Mouse (Mus musculus) thymus, postnatal 14 days (tissue): ENCODE data around the gene Igf1r.
A peak's percentile ranks its signal among the peaks of the same experiment; 100 is the strongest.

Experiments used
- DNase-seq: peaks from one replicate; pipeline ENCODE4 v3.0.0; 2021

Gene Igf1r

GRCm38 (mm10) chr7:68189691-68190456 lies 237.2 kb downstream of the Igf1r start:
- peak; percentile 66 for DNase-seq

- DNase-seq = no peak
Observed at GRCm38 (mm10) chr7:68193958-68194695, 241.5 kb downstream of the Igf1r start.

GRCm38 (mm10) chr7:68199609-68200008 lies 247.0 kb downstream of the Igf1r start:
- DNase-seq = no peak

GRCm38 (mm10) chr7:68205776-68206427 lies 253.3 kb downstream of the Igf1r start:
- DNase-seq = no peak

GRCm38 (mm10) chr7:68209039-68209438 lies 256.4 kb downstream of the Igf1r start:
- DNase-seq = no peak

GRCm38 (mm10) chr7:68210417-68210816 lies 257.8 kb downstream of the Igf1r start:
- no peak for DNase-seq

- no peak for DNase-seq
Observed at GRCm38 (mm10) chr7:68211883-68212282, 259.3 kb downstream of the Igf1r start.

GRCm38 (mm10) chr7:68213842-68214241 lies 261.2 kb downstream of the Igf1r start:
- DNase-seq = no peak

GRCm38 (mm10) chr7:68215522-68216070 lies 263.0 kb downstream of the Igf1r start:
- no peak for DNase-seq

- no peak for DNase-seq
Observed at GRCm38 (mm10) chr7:68218879-68219278, 266.3 kb downstream of the Igf1r start.

- no peak for DNase-seq
Observed at GRCm38 (mm10) chr7:68221677-68222230, 269.1 kb downstream of the Igf1r start.

- peak; percentile 32 for DNase-seq
Observed at GRCm38 (mm10) chr7:68223356-68223808, 270.8 kb downstream of the Igf1r start.

- peak; percentile 74 for DNase-seq
Observed at GRCm38 (mm10) chr7:68224006-68224405, 271.4 kb downstream of the Igf1r start.

GRCm38 (mm10) chr7:68225427-68226054 lies 272.9 kb downstream of the Igf1r start:
- no peak for DNase-seq

GRCm38 (mm10) chr7:68227021-68227420 lies 274.4 kb downstream of the Igf1r start:
- DNase-seq = no peak

GRCm38 (mm10) chr7:68227621-68228020 lies 275.0 kb downstream of the Igf1r start:
- no peak for DNase-seq

- no peak for DNase-seq
Observed at GRCm38 (mm10) chr7:68228491-68228890, 275.9 kb downstream of the Igf1r start.

GRCm38 (mm10) chr7:68230831-68231230 lies 278.2 kb downstream of the Igf1r start:
- DNase-seq = no peak

GRCm38 (mm10) chr7:68232521-68232920 lies 279.9 kb downstream of the Igf1r start:
- no peak for DNase-seq

GRCm38 (mm10) chr7:68233619-68234223 lies 281.1 kb downstream of the Igf1r start:
- DNase-seq = no peak

- DNase-seq = no peak
Observed at GRCm38 (mm10) chr7:68236817-68237216, 284.2 kb downstream of the Igf1r start.

- DNase-seq = no peak
Observed at GRCm38 (mm10) chr7:68239220-68239827, 286.7 kb downstream of the Igf1r start.
